Mouse (Mus musculus) neural tube, embryonic 12.5 days (tissue): Measurements from ENCODE around the gene Mef2c. TPM values are rescaled to one million over a fixed set of nuclear protein-coding genes. Genes with fewer than 3 reads are reported as not detected.

Source experiments
- ATAC-seq: fragments of 200-750 bp; cut with Nextera tagmentation; 2 replicates; pipeline ENCODE4 v1.8.0; 2017; ENCODE audit warnings: low read depth, mild to moderate bottlenecking, moderate TSS enrichment, moderate library complexity; ENCODE audit not compliant: low FRiP score
- H3K27ac ChIP-seq: fragments of 300-500 bp; sonication (generic); 2 replicates; pipeline ENCODE4 v1.5.1; 2016
- H3K27me3 ChIP-seq: fragments of 300-500 bp; sonication (generic); replicated peaks from 2 replicates; pipeline ENCODE4 v1.6.1; 2016; ENCODE audit warnings: mild to moderate bottlenecking
- H3K36me3 ChIP-seq: fragments of 300-500 bp; sonication (generic); 2 replicates; pipeline ENCODE4 v1.6.1; 2016; ENCODE audit warnings: mild to moderate bottlenecking
- H3K4me1 ChIP-seq: fragments of 300-500 bp; sonication (generic); 2 replicates; pipeline ENCODE4 v1.6.1; 2016
- H3K4me2 ChIP-seq: fragments of 300-500 bp; sonication (generic); replicated peaks from 2 replicates; pipeline ENCODE4 v1.6.1; 2016; ENCODE audit warnings: mild to moderate bottlenecking
- H3K4me3 ChIP-seq: fragments of 300-500 bp; sonication (generic); 2 replicates; pipeline ENCODE4 v1.5.1; 2016
- H3K9ac ChIP-seq: fragments of 300-500 bp; sonication (generic); 2 replicates; pipeline ENCODE4 v1.6.1; 2016; ENCODE audit warnings: mild to moderate bottlenecking
- H3K9me3 ChIP-seq: fragments of 300-500 bp; sonication (generic); 2 replicates; pipeline ENCODE4 v1.6.1; 2016; ENCODE audit warnings: mild to moderate bottlenecking
- WGBS: fragments of 180-500 bp; shearing (Covaris S2); methylation state at CpG from one replicate; pipeline ENCODE4 v1.1.7; 2016; 5-methylcytosine and 5-hydroxymethylcytosine counted together
- polyA plus RNA-seq: library from polyadenylated mRNA; unstranded; fragments of >200 nt; fragmentation: Nextera tagmentation; extraction: Ambion mirVana; gene quantifications from 2 replicates; pipeline ENCODE4 v1.2.1, GENCODE M21; 2016

Gene Mef2c
- polyA plus RNA-seq, 1 experiment from 2014 or later: 32.8 TPM

DNA sequence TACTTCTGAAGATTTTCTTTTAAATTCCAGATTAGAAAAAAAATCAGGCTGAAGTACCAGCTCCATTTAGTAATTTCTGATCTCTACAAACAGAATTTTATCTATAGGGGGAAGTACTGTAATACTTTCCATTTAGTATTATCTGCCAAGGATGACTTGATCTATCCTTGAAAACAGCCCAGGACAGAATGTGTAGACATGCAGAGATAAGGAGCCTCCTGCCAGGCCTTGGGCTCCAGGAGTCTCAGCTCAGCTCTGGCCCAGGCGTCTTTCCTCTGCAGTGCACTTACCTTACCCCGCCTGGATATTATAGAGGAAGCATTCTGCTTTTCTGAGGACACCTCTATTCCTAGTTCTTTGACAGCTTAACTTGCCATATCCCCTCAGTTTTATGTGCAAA lies 59.4 kb downstream of the Mef2c start:
- Histone ChIP-seq H3K27me3 (no peaks in the 10 kb centered on the region), H3K4me2 (no peak overlapping the region), H3K27ac (no peak overlapping the region), H3K9me3 (no peaks in the 10 kb centered on the region), H3K36me3 (no peaks in the 10 kb centered on the region), H3K4me1 (no peaks in the 10 kb centered on the region), H3K4me3 (no peak overlapping the region), H3K9ac (no peak overlapping the region)
- ATAC-seq: no peak
- 89% methylated on average over 2 of the region's 2 CpGs for WGBS

DNA sequence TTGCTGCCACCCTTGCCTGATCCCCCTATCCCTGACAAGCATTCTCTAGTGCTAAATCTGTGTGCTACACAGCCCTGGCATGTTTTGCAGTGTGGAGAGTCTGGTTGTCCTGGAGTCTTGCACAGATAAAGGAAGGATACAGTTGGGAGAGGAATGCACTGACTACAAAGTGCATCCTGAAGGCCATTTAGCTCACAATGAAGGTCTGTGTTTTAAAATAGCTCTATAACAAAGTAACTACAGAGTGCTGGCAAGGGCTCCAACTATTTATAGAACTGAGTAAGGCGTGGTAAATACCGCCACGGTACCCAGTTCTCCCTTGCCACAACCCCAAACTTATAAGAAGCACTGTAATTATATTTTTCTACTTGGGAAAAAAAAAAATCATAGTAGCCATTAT lies 61.9 kb downstream of the Mef2c start:
- H3K9ac ChIP-seq: no peak overlapping the region
- no peaks in the 10 kb centered on the region for H3K36me3 ChIP-seq
- no peak overlapping the region for H3K4me2 ChIP-seq
- no peaks in the 10 kb centered on the region for H3K4me1 ChIP-seq
- H3K4me3 ChIP-seq: no peak overlapping the region
- H3K9me3 ChIP-seq: no peaks in the 10 kb centered on the region
- no peak overlapping the region for H3K27ac ChIP-seq
- ATAC-seq: no peak; the same call in 1 of the 2 replicates
- H3K27me3 ChIP-seq: no peaks in the 10 kb centered on the region
- 69% methylated on average over 3 of the region's 3 CpGs for WGBS

DNA sequence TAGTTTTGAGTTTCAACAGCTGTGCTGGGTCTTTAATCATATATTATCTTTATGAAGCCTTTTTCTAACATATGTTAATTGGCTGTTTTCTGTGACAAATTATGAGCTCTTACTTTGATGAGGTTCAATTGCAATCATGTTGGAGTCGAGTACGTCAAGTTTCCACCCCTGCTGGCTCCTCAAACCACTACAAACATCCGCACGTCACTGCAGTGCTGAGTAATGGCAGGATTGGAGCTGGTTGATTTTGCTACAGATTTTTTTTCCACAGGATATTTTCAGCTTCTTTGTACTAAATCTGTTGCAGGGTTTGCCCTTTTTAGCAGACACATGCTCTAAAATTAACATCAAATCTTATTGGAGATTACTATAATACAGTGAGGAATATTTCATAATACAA lies 62.3 kb downstream of the Mef2c start:
- Histone ChIP-seq H3K27ac (no peak overlapping the region), H3K9me3 (no peaks in the 10 kb centered on the region), H3K4me3 (no peak overlapping the region), H3K36me3 (no peaks in the 10 kb centered on the region), H3K4me1 (no peaks in the 10 kb centered on the region), H3K27me3 (no peaks in the 10 kb centered on the region), H3K9ac (no peak overlapping the region), H3K4me2 (no peak overlapping the region)
- 58% methylated on average over 4 of the region's 4 CpGs for WGBS
- no peak for ATAC-seq

DNA sequence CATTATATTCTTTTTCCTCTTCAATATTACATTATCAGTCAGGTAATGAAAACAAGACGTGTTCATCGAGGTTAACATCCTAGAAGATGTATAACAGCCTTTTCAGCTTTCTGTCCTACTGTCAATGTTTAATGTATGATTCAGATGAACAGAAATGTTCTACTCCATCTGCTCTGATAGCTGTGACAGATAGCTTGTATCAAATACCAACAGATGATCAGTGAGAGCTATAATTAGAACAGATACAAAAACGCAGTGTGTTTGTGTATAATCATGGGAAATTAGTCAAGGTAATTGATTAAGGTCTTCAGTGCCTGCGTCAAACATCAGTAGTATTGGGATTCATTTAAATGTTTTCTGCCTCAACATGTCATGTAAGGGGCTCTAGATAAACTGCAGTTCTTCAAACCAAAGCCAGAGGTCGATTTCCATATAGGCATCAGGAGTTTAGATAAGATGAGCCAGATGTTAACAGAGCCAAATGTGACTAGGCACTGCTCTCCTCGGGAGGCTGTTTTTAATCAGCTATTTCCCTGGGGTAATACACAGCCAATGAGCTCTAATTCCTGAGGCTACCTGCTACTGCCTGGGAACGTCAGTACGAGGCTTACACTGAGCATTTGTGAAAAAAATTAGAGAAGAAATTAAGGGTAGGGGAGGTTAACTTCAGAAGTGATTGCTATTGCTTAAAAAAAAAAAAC lies 63.1 kb downstream of the Mef2c start:
- H3K4me2 ChIP-seq: no peak overlapping the region
- peak; percentile 58 for ATAC-seq
- H3K36me3 ChIP-seq: no peaks in the 10 kb centered on the region
- no peaks in the 10 kb centered on the region for H3K27me3 ChIP-seq
- H3K4me1 ChIP-seq: no peaks in the 10 kb centered on the region
- H3K4me3 ChIP-seq: no peak overlapping the region
- no peak overlapping the region for H3K9ac ChIP-seq
- 59% methylated on average over 8 of the region's 8 CpGs for WGBS
- H3K27ac ChIP-seq: no peak overlapping the region
- H3K9me3 ChIP-seq: no peaks in the 10 kb centered on the region

DNA sequence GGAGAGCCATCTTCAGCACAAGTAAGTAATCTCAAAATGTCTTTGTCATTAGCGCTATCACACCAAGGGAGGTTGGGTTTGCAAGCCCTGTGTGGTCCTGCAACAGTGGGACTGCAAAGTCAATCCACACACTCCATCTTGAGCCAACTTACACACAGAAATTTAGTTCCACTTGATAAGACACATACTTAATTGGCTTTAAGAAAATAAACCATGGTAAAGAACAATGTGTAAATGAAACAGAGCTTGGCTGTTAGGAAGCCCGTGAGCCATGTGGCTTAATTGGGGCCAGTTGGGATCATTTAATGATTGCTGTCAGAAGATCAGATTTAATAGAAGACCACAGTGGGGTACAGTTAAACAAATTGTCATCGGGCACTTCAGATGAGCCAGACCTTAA lies 63.8 kb downstream of the Mef2c start:
- no peak overlapping the region for H3K9ac ChIP-seq
- no peaks in the 10 kb centered on the region for H3K4me1 ChIP-seq
- H3K27me3 ChIP-seq: no peaks in the 10 kb centered on the region
- H3K9me3 ChIP-seq: no peaks in the 10 kb centered on the region
- 70% methylated on average over 3 of the region's 3 CpGs for WGBS
- H3K4me3 ChIP-seq: no peak overlapping the region
- no peaks in the 10 kb centered on the region for H3K36me3 ChIP-seq
- no peak overlapping the region for H3K27ac ChIP-seq
- H3K4me2 ChIP-seq: no peak overlapping the region
- ATAC-seq: no peak

DNA sequence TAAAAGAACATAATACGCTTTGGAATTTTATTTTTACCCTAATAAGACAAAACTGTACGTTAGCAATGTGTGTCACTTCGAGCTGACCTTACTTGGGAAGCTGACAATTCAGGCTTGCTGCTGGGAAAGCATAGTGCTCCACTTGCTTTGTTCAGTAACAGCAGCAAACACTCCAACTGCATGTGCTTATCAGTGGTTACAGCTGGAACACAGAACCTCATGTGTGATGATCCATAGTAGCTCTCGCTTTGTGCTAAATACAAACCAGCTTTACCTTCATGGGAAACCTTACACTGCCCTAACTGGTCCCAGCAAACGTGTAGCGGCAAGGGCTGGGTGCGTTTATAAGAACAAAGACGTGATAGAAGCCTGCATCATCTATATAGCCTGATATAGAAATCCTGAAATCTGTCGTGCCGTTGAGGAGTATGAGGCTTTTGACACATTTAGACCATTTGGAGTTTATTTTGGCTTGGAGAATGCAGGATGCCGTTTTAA lies 65.0 kb downstream of the Mef2c start:
- H3K27ac ChIP-seq: no peak overlapping the region
- no peak overlapping the region for H3K9ac ChIP-seq
- WGBS: 84% methylated on average over 11 of the region's 11 CpGs
- no peak for ATAC-seq
- no peaks in the 10 kb centered on the region for H3K27me3 ChIP-seq
- no peak overlapping the region for H3K4me2 ChIP-seq
- H3K4me3 ChIP-seq: no peak overlapping the region
- H3K36me3 ChIP-seq: no peaks in the 10 kb centered on the region
- H3K4me1 ChIP-seq: no peaks in the 10 kb centered on the region
- no peaks in the 10 kb centered on the region for H3K9me3 ChIP-seq

DNA sequence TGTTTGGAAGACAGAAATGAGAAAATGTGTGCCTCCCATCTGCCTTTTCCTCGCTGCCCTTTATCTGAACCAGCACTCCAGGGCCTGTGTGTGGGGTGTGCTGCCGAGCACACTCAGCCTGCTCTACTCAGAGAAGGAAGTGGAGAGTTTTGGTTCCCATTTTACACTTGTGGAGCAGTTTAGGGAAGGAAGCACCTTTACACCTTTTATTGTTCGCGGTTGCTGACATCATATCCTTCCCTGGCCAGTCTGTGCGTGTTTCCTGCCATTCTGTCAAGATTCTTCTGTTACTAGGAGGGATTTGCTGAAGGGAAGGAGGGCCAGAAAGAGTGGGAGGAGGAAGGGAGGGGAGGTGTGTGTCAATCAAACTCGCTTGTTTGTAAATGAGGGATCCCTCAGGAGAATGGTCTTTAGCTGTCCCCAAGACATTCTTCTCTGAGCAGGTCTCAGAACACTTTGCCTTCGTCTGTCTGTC lies 68.2 kb downstream of the Mef2c start:
- Histone ChIP-seq H3K27me3 (no peaks in the 10 kb centered on the region), H3K9me3 (no peaks in the 10 kb centered on the region), H3K4me3 (no peak overlapping the region), H3K4me2 (no peak overlapping the region), H3K9ac (no peak overlapping the region), H3K36me3 (no peaks in the 10 kb centered on the region), H3K4me1 (no peaks in the 10 kb centered on the region), H3K27ac (no peak overlapping the region)
- WGBS: 57% methylated on average over 7 of the region's 7 CpGs
- no peak for ATAC-seq

DNA sequence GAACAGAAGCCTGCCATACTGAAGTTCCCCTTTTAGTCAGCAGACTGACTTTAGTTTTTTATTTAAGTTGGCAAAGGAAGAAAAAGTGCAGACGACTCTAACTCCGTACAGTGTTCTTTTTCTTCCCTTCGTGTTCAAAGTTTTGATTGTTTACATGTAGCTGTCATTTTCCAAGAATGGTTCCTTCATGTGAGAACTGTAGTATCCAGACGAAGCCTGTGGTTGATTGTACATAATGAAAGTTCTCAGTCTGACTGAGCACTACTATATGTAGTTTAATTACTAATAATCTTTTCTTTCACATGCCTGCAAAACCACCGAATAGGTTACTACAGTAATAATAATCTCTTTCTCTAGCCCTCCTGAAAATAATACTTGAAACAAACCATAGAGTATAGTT lies 68.6 kb downstream of the Mef2c start:
- H3K4me2 ChIP-seq: no peak overlapping the region
- no peaks in the 10 kb centered on the region for H3K36me3 ChIP-seq
- 80% methylated on average over 5 of the region's 5 CpGs for WGBS
- H3K4me3 ChIP-seq: no peak overlapping the region
- no peak overlapping the region for H3K9ac ChIP-seq
- ATAC-seq: no peak
- H3K27me3 ChIP-seq: no peaks in the 10 kb centered on the region
- H3K27ac ChIP-seq: no peak overlapping the region
- H3K9me3 ChIP-seq: no peaks in the 10 kb centered on the region
- no peaks in the 10 kb centered on the region for H3K4me1 ChIP-seq

DNA sequence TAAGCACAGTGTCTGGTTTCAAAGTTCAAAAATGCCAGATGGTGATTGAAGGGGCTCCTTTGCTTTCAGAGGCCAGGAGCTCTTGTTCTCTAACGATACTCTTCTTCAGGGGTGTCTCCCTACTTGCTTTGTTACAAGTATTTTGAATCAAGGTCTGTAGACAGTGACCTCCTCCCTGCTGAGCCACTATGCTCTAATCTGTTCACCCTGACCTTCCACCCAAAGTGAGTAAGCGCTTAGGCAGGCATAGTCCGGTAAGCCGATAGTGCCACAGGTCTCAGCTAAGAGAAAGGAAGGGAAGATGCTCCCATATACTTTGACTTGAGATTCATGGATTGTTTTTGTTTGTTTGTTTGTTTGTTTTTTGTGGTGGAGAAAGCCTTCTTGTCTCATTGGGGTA lies 69.5 kb downstream of the Mef2c start:
- no peak overlapping the region for H3K4me3 ChIP-seq
- no peaks in the 10 kb centered on the region for H3K9me3 ChIP-seq
- ATAC-seq: no peak
- WGBS: 58% methylated on average over 4 of the region's 4 CpGs
- H3K27ac ChIP-seq: no peak overlapping the region
- no peaks in the 10 kb centered on the region for H3K36me3 ChIP-seq
- H3K9ac ChIP-seq: no peak overlapping the region
- H3K4me2 ChIP-seq: no peak overlapping the region
- H3K4me1 ChIP-seq: no peaks in the 10 kb centered on the region
- no peaks in the 10 kb centered on the region for H3K27me3 ChIP-seq

DNA sequence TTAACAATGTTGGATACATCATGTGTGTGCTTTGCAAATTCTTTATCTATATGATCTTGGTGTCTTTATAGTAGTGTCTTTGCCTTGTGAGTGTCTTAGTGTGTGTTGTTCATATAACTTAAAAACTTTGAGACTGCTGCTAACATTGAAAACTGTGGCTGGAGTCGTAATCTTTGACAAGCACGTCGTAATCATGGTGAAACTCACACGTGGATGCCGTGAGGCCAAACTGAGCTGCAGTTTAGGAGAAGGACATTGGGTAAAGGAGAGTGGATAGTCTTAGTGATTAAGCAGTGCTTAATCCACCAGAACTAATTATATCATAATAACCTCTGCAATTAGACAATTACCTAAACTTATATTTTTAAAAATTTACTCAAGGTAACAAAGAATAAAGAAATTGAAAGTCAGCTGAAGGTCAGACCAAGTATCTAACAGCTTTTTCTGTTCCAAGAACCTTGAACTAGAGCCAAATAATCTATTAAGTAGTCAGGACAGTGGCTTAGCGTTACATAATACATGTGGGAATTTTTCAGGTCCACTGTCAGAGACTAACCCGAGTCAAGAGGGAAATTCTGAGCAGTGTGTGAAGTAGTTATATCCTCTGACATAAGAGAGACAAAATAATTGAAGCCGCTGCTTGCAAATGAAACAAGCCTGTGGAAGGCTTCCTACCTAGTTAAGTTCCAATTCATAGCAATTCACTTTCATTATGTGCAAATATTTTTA lies 70.2 kb downstream of the Mef2c start:
- no peaks in the 10 kb centered on the region for H3K9me3 ChIP-seq
- no peaks in the 10 kb centered on the region for H3K36me3 ChIP-seq
- no peak overlapping the region for H3K4me3 ChIP-seq
- ATAC-seq: no peak
- H3K9ac ChIP-seq: no peak overlapping the region
- H3K4me2 ChIP-seq: no peak overlapping the region
- no peaks in the 10 kb centered on the region for H3K4me1 ChIP-seq
- H3K27ac ChIP-seq: no peak overlapping the region
- 66% methylated on average over 8 of the region's 8 CpGs for WGBS
- no peaks in the 10 kb centered on the region for H3K27me3 ChIP-seq

DNA sequence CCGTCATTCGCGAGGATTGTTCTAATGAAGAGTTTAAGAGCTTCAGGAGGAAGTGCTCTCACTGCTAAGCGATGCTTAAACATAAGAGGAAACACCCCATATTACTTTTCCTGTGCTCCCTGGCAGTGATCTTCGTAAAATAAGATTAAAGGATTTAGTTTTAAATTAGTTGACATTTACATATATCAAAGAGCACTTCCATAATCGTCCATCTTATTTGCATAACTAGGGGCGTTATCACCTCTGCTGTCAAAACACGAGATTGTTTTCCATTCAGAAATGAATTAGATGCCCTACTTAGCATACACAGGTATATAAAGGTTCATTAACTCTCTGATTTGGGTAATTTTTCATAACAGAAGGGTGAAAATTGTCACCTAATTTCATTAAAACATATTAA lies 71.0 kb downstream of the Mef2c start:
- no peak overlapping the region for H3K4me3 ChIP-seq
- no peak overlapping the region for H3K4me2 ChIP-seq
- ATAC-seq: no peak
- H3K36me3 ChIP-seq: no peaks in the 10 kb centered on the region
- no peak overlapping the region for H3K9ac ChIP-seq
- H3K27ac ChIP-seq: no peak overlapping the region
- 81% methylated on average over 8 of the region's 8 CpGs for WGBS
- H3K27me3 ChIP-seq: no peaks in the 10 kb centered on the region
- H3K9me3 ChIP-seq: no peaks in the 10 kb centered on the region
- no peaks in the 10 kb centered on the region for H3K4me1 ChIP-seq

DNA sequence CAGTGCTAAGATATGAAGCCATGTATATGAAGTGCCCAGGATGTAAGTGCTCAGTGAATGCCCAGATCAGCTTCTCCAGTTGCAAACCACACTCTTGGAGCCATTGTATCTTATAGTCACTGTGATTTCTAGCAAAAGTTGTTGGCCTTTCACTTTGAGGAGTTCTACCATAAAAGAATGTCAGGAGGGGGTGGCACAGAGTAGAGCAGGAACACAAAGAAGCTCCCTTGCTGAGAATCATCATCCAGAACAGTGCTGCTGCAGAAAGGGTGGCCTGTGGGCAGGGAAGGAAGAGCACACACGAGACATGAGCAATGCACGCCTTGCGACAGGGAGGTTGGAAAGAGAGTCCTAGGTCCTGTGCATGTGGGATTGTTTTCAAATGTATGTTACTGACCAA lies 75.6 kb downstream of the Mef2c start:
- no peaks in the 10 kb centered on the region for H3K4me1 ChIP-seq
- H3K27ac ChIP-seq: no peak overlapping the region
- no peak for ATAC-seq
- no peak overlapping the region for H3K4me2 ChIP-seq
- no peaks in the 10 kb centered on the region for H3K9me3 ChIP-seq
- no peak overlapping the region for H3K9ac ChIP-seq
- WGBS: 77% methylated on average over 3 of the region's 3 CpGs
- no peaks in the 10 kb centered on the region for H3K36me3 ChIP-seq
- no peaks in the 10 kb centered on the region for H3K27me3 ChIP-seq
- H3K4me3 ChIP-seq: no peak overlapping the region

DNA sequence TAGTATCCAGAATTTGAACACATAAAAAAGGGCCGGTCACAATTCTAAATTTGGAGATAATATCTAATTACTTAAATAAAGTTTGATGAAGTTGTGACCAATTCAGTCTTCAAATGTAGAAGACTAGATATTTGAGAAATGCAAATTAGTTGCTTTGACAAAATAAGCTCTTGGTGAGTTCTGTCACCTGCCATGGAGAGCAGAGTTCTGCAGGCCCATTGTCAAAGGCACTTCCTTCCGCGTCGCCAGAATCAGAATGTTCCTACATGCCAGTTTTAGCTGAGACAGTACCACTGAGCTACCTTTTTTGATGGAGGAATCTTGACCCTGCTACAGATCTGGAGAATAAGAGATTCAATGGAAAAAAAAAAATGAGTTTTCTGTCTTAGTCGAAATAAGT lies 77.0 kb downstream of the Mef2c start:
- H3K4me1 ChIP-seq: no peaks in the 10 kb centered on the region
- H3K9me3 ChIP-seq: no peaks in the 10 kb centered on the region
- no peak overlapping the region for H3K9ac ChIP-seq
- H3K27me3 ChIP-seq: no peaks in the 10 kb centered on the region
- H3K4me3 ChIP-seq: no peak overlapping the region
- no peaks in the 10 kb centered on the region for H3K36me3 ChIP-seq
- WGBS: 87% methylated on average over 5 of the region's 5 CpGs
- no peak overlapping the region for H3K27ac ChIP-seq
- H3K4me2 ChIP-seq: no peak overlapping the region
- ATAC-seq: no peak
